Mouse (Mus musculus): Measurements from ENCODE around the gene Diaph3. TPM values are rescaled to one million over a fixed set of nuclear protein-coding genes. Genes with fewer than 3 reads are reported as not detected.

The Diaph3 gene
- polyA plus RNA-seq, 1 experiment from 2014 or later: 13.9 TPM

- H3K4me3 ChIP-seq (ENCODE audit: low read depth, low read length): no peak overlapping the region
- no peaks in the 10 kb centered on the region for H3K36me3 ChIP-seq (ENCODE audit: control insufficient read depth, insufficient read depth, low read length)
- no peaks in the 10 kb centered on the region; the same call in 1 of the 2 replicates for H3K4me1 ChIP-seq (replicated peaks; ENCODE audit: control insufficient read depth, insufficient read depth, low read length)
- DNase-seq (ENCODE audit: low spot score) (no peak), ATAC-seq (replicated peaks; ENCODE audit: low FRiP score, low TSS enrichment, low read depth) (no peak)
- no peaks in the 10 kb centered on the region for H3K27me3 ChIP-seq (replicated peaks; ENCODE audit: control insufficient read depth, insufficient read depth, low read length)
- H3K9ac ChIP-seq (ENCODE audit: low read length): no peak overlapping the region
- WGBS: 76% methylated on average over 6 of the region's 6 CpGs
- no peak overlapping the region for H3K4me2 ChIP-seq (ENCODE audit: low read length)
- no peak overlapping the region for H3K27ac ChIP-seq (ENCODE audit: low read depth)
- H3K9me3 ChIP-seq (ENCODE audit: control insufficient read depth, low read length): no peaks in the 10 kb centered on the region
Measured at GRCm38 (mm10) chr14:86788880-86789641, 352.0 kb downstream of the Diaph3 start.

GRCm38 (mm10) chr14:86786866-86787265, 354.2 kb downstream of the Diaph3 start:
- H3K4me1 ChIP-seq (replicated peaks; ENCODE audit: control insufficient read depth, insufficient read depth, low read length): no peaks in the 10 kb centered on the region; the same call in 1 of the 2 replicates
- H3K9ac ChIP-seq (ENCODE audit: low read length): no peak overlapping the region
- ATAC-seq (replicated peaks; ENCODE audit: low FRiP score, low TSS enrichment, low read depth) (no peak), DNase-seq (ENCODE audit: low spot score) (no peak)
- H3K36me3 ChIP-seq (ENCODE audit: control insufficient read depth, insufficient read depth, low read length): no peaks in the 10 kb centered on the region
- no peaks in the 10 kb centered on the region for H3K9me3 ChIP-seq (ENCODE audit: control insufficient read depth, low read length)
- H3K4me2 ChIP-seq (ENCODE audit: low read length): no peak overlapping the region
- no peak overlapping the region for H3K27ac ChIP-seq (ENCODE audit: low read depth)
- H3K4me3 ChIP-seq (ENCODE audit: low read depth, low read length): no peak overlapping the region
- H3K27me3 ChIP-seq (replicated peaks; ENCODE audit: control insufficient read depth, insufficient read depth, low read length): no peaks in the 10 kb centered on the region
- WGBS: 22% methylated on average over 8 of the region's 8 CpGs

- no peak for ATAC-seq (replicated peaks; ENCODE audit: low FRiP score, low TSS enrichment, low read depth)
- no peak overlapping the region for H3K4me2 ChIP-seq (ENCODE audit: low read length)
- no peaks in the 10 kb centered on the region; the same call in 1 of the 2 replicates for H3K4me1 ChIP-seq (replicated peaks; ENCODE audit: control insufficient read depth, insufficient read depth, low read length)
- no peaks in the 10 kb centered on the region for H3K36me3 ChIP-seq (ENCODE audit: control insufficient read depth, insufficient read depth, low read length)
- H3K9me3 ChIP-seq (ENCODE audit: control insufficient read depth, low read length): no peaks in the 10 kb centered on the region
- no peak overlapping the region for H3K27ac ChIP-seq (ENCODE audit: low read depth)
- 62% methylated on average over 6 of the region's 6 CpGs for WGBS
- DNase-seq (ENCODE audit: low spot score): no peak
- no peaks in the 10 kb centered on the region for H3K27me3 ChIP-seq (replicated peaks; ENCODE audit: control insufficient read depth, insufficient read depth, low read length)
- H3K4me3 ChIP-seq (ENCODE audit: low read depth, low read length): no peak overlapping the region
- H3K9ac ChIP-seq (ENCODE audit: low read length): no peak overlapping the region
Measured at GRCm38 (mm10) chr14:86781553-86782273, 359.3 kb downstream of the Diaph3 start.

- Histone ChIP-seq H3K4me2 (ENCODE audit: low read length) (no peak overlapping the region), H3K9ac (ENCODE audit: low read length) (no peak overlapping the region), H3K4me3 (ENCODE audit: low read depth, low read length) (no peak overlapping the region), H3K27me3 (replicated peaks; ENCODE audit: control insufficient read depth, insufficient read depth, low read length) (no peaks in the 10 kb centered on the region), H3K4me1 (replicated peaks; ENCODE audit: control insufficient read depth, insufficient read depth, low read length) (no peaks in the 10 kb centered on the region), H3K36me3 (ENCODE audit: control insufficient read depth, insufficient read depth, low read length) (no peaks in the 10 kb centered on the region), H3K9me3 (ENCODE audit: control insufficient read depth, low read length) (no peaks in the 10 kb centered on the region), H3K27ac (ENCODE audit: low read depth) (no peak overlapping the region)
- WGBS: 54% methylated on average over 2 of the region's 2 CpGs
- no peak for DNase-seq (ENCODE audit: low spot score)
- no peak for ATAC-seq (replicated peaks; ENCODE audit: low FRiP score, low TSS enrichment, low read depth)
Measured at GRCm38 (mm10) chr14:86773311-86773710, 367.7 kb downstream of the Diaph3 start.

- Histone ChIP-seq H3K36me3 (ENCODE audit: control insufficient read depth, insufficient read depth, low read length) (no peaks in the 10 kb centered on the region), H3K4me3 (ENCODE audit: low read depth, low read length) (no peak overlapping the region), H3K27ac (ENCODE audit: low read depth) (no peak overlapping the region), H3K4me2 (ENCODE audit: low read length) (no peak overlapping the region), H3K9me3 (ENCODE audit: control insufficient read depth, low read length) (no peaks in the 10 kb centered on the region), H3K9ac (ENCODE audit: low read length) (no peak overlapping the region), H3K27me3 (replicated peaks; ENCODE audit: control insufficient read depth, insufficient read depth, low read length) (no peaks in the 10 kb centered on the region), H3K4me1 (replicated peaks; ENCODE audit: control insufficient read depth, insufficient read depth, low read length) (no peaks in the 10 kb centered on the region)
- DNase-seq (ENCODE audit: low spot score) (no peak), ATAC-seq (replicated peaks; ENCODE audit: low FRiP score, low TSS enrichment, low read depth) (no peak)
- 55% methylated on average over 14 of the region's 14 CpGs for WGBS
Measured at GRCm38 (mm10) chr14:86772176-86773150, 368.6 kb downstream of the Diaph3 start.

- Histone ChIP-seq H3K4me3 (ENCODE audit: low read depth, low read length) (no peak overlapping the region), H3K4me1 (replicated peaks; ENCODE audit: control insufficient read depth, insufficient read depth, low read length) (no peaks in the 10 kb centered on the region), H3K4me2 (ENCODE audit: low read length) (no peak overlapping the region), H3K9ac (ENCODE audit: low read length) (no peak overlapping the region), H3K27ac (ENCODE audit: low read depth) (no peak overlapping the region), H3K36me3 (ENCODE audit: control insufficient read depth, insufficient read depth, low read length) (no peaks in the 10 kb centered on the region), H3K27me3 (replicated peaks; ENCODE audit: control insufficient read depth, insufficient read depth, low read length) (no peaks in the 10 kb centered on the region), H3K9me3 (ENCODE audit: control insufficient read depth, low read length) (no peaks in the 10 kb centered on the region)
- WGBS: 92% methylated on average over 2 of the region's 2 CpGs
- no peak for DNase-seq (ENCODE audit: low spot score)
- no peak for ATAC-seq (replicated peaks; ENCODE audit: low FRiP score, low TSS enrichment, low read depth)
Measured at GRCm38 (mm10) chr14:86764286-86764685, 376.7 kb downstream of the Diaph3 start.

- no peak overlapping the region for H3K9ac ChIP-seq (ENCODE audit: low read length)
- no peaks in the 10 kb centered on the region for H3K9me3 ChIP-seq (ENCODE audit: control insufficient read depth, low read length)
- no peak overlapping the region for H3K4me3 ChIP-seq (ENCODE audit: low read depth, low read length)
- peak overlapping the region; percentile 64; the same call in 1 of the 2 replicates for H3K27ac ChIP-seq (ENCODE audit: low read depth)
- WGBS: 50% methylated on average over 9 of the region's 9 CpGs
- no peaks in the 10 kb centered on the region for H3K36me3 ChIP-seq (ENCODE audit: control insufficient read depth, insufficient read depth, low read length)
- DNase-seq (ENCODE audit: low spot score): peak; percentile 58
- no peak overlapping the region for H3K4me2 ChIP-seq (ENCODE audit: low read length)
- no peaks in the 10 kb centered on the region for H3K27me3 ChIP-seq (replicated peaks; ENCODE audit: control insufficient read depth, insufficient read depth, low read length)
- peak; percentile 72 for ATAC-seq (replicated peaks; ENCODE audit: low FRiP score, low TSS enrichment, low read depth)
- H3K4me1 ChIP-seq (replicated peaks; ENCODE audit: control insufficient read depth, insufficient read depth, low read length): peaks cover 6% of the 10 kb centered on the region; the same call in 1 of the 2 replicates
Measured at GRCm38 (mm10) chr14:86757604-86758520, 383.2 kb downstream of the Diaph3 start.
